Mouse (Mus musculus): ENCODE results near the gene Nhlh1. TPM values are rescaled to one million over a fixed set of nuclear protein-coding genes. Genes with fewer than 3 reads are reported as not detected.
A peak's percentile ranks its signal among the peaks of the same experiment; 100 is the strongest.

Nhlh1 gene
- not detected in 2 replicates for polyA plus RNA-seq (2015; fragmentation: Nextera tagmentation; extraction: Ambion mirVana)

- H3K27ac ChIP-seq (ENCODE audit: low read length) = no peak within 1 kb of the TSS
- H3K4me1 ChIP-seq (ENCODE audit: control insufficient read depth, insufficient read depth, low read length) = peaks cover 3% of the 10 kb centered on the region; the same call in 1 of the 2 replicates
- H3K4me3 ChIP-seq (ENCODE audit: low read length) = no peak within 1 kb of the TSS
- no peak within 1 kb of the TSS for H3K9ac ChIP-seq (ENCODE audit: low read length)
- H3K27me3 ChIP-seq (ENCODE audit: control insufficient read depth, insufficient read depth, low read length) = peaks cover 31% of the 10 kb centered on the region
- no peak within 1 kb of the TSS for H3K4me2 ChIP-seq (ENCODE audit: low read depth, low read length)
- H3K9me3 ChIP-seq (replicated peaks; ENCODE audit: control insufficient read depth, low read length) = no peaks in the 10 kb centered on the region
- no peaks in the 10 kb centered on the region for H3K36me3 ChIP-seq (ENCODE audit: control insufficient read depth, insufficient read depth)
- ATAC-seq (replicated peaks; ENCODE audit: extremely low read depth, insufficient read depth, low FRiP score) = no peak
- 54% methylated on average over 2 of the region's 2 CpGs for WGBS
Observed at GRCm38 (mm10) chr1:172057491-172057921, at the start of gene Nhlh1. Gene Nhlh1 (minus strand): TSS chr1:172057573.

GRCm38 (mm10) chr1:172105101-172105500, 47.7 kb upstream of the Nhlh1 start:
- Histone ChIP-seq H3K27me3 (ENCODE audit: control insufficient read depth, insufficient read depth, low read length) (no peaks in the 10 kb centered on the region), H3K9ac (ENCODE audit: low read length) (no peak overlapping the region), H3K36me3 (ENCODE audit: control insufficient read depth, insufficient read depth) (peaks cover 72% of the 10 kb centered on the region), H3K4me2 (ENCODE audit: low read depth, low read length) (no peak overlapping the region), H3K27ac (ENCODE audit: low read length) (no peak overlapping the region), H3K4me1 (ENCODE audit: control insufficient read depth, insufficient read depth, low read length) (0 out of 2 replicates have a peak, but pooled peaks cover 3% of the 10 kb centered on the region), H3K9me3 (replicated peaks; ENCODE audit: control insufficient read depth, low read length) (no peaks in the 10 kb centered on the region), H3K4me3 (ENCODE audit: low read length) (no peak overlapping the region)
- no peak for ATAC-seq (replicated peaks; ENCODE audit: extremely low read depth, insufficient read depth, low FRiP score)
- 81% methylated on average over 11 of the region's 11 CpGs for WGBS

- Histone ChIP-seq H3K4me2 (ENCODE audit: low read depth, low read length) (no peak overlapping the region), H3K27ac (ENCODE audit: low read length) (no peak overlapping the region), H3K36me3 (ENCODE audit: control insufficient read depth, insufficient read depth) (peaks cover 69% of the 10 kb centered on the region), H3K9me3 (replicated peaks; ENCODE audit: control insufficient read depth, low read length) (no peaks in the 10 kb centered on the region), H3K9ac (ENCODE audit: low read length) (no peak overlapping the region), H3K27me3 (ENCODE audit: control insufficient read depth, insufficient read depth, low read length) (no peaks in the 10 kb centered on the region), H3K4me3 (ENCODE audit: low read length) (no peak overlapping the region), H3K4me1 (ENCODE audit: control insufficient read depth, insufficient read depth, low read length) (0 out of 2 replicates have a peak, but pooled peaks cover 3% of the 10 kb centered on the region)
- no peak for ATAC-seq (replicated peaks; ENCODE audit: extremely low read depth, insufficient read depth, low FRiP score)
- 80% methylated on average over 4 of the region's 4 CpGs for WGBS
Observed at GRCm38 (mm10) chr1:172103619-172104018, 46.2 kb upstream of the Nhlh1 start.

- Histone ChIP-seq H3K9ac (ENCODE audit: low read length) (no peak overlapping the region), H3K4me3 (ENCODE audit: low read length) (no peak overlapping the region), H3K4me2 (ENCODE audit: low read depth, low read length) (no peak overlapping the region), H3K27me3 (ENCODE audit: control insufficient read depth, insufficient read depth, low read length) (no peaks in the 10 kb centered on the region), H3K36me3 (ENCODE audit: control insufficient read depth, insufficient read depth) (peaks cover 56% of the 10 kb centered on the region), H3K9me3 (replicated peaks; ENCODE audit: control insufficient read depth, low read length) (no peaks in the 10 kb centered on the region), H3K27ac (ENCODE audit: low read length) (no peak overlapping the region), H3K4me1 (ENCODE audit: control insufficient read depth, insufficient read depth, low read length) (peaks cover 5% of the 10 kb centered on the region)
- no peak for ATAC-seq (replicated peaks; ENCODE audit: extremely low read depth, insufficient read depth, low FRiP score)
- WGBS = 81% methylated on average over 6 of the region's 6 CpGs
Observed at GRCm38 (mm10) chr1:172099325-172100033, 42.1 kb upstream of the Nhlh1 start.

GRCm38 (mm10) chr1:172095202-172095601, 37.8 kb upstream of the Nhlh1 start:
- H3K9ac ChIP-seq (ENCODE audit: low read length) = no peak overlapping the region
- peak; percentile 41; the same call in 1 of the 2 replicates for ATAC-seq (replicated peaks; ENCODE audit: extremely low read depth, insufficient read depth, low FRiP score)

GRCm38 (mm10) chr1:172094295-172094694, 36.9 kb upstream of the Nhlh1 start:
- H3K27me3 ChIP-seq (ENCODE audit: control insufficient read depth, insufficient read depth, low read length) = no peaks in the 10 kb centered on the region
- H3K4me1 ChIP-seq (ENCODE audit: control insufficient read depth, insufficient read depth, low read length) = peaks cover 15% of the 10 kb centered on the region
- no peak overlapping the region for H3K4me2 ChIP-seq (ENCODE audit: low read depth, low read length)
- H3K36me3 ChIP-seq (ENCODE audit: control insufficient read depth, insufficient read depth) = peaks cover 56% of the 10 kb centered on the region
- ATAC-seq (replicated peaks; ENCODE audit: extremely low read depth, insufficient read depth, low FRiP score) = peak; percentile 85
- H3K9me3 ChIP-seq (replicated peaks; ENCODE audit: control insufficient read depth, low read length) = no peaks in the 10 kb centered on the region
- H3K27ac ChIP-seq (ENCODE audit: low read length) = peak overlapping the region; percentile 68
- H3K4me3 ChIP-seq (ENCODE audit: low read length) = no peak overlapping the region
- H3K9ac ChIP-seq (ENCODE audit: low read length) = no peak overlapping the region

More at GRCm38 (mm10) chr1:172095202-172095601, 37.8 kb upstream of the Nhlh1 start:
- Histone ChIP-seq H3K27ac (ENCODE audit: low read length) (peak overlapping the region; percentile 68; the same call in 1 of the 2 replicates), H3K4me1 (ENCODE audit: control insufficient read depth, insufficient read depth, low read length) (peaks cover 15% of the 10 kb centered on the region), H3K27me3 (ENCODE audit: control insufficient read depth, insufficient read depth, low read length) (no peaks in the 10 kb centered on the region), H3K4me3 (ENCODE audit: low read length) (no peak overlapping the region), H3K36me3 (ENCODE audit: control insufficient read depth, insufficient read depth) (peaks cover 52% of the 10 kb centered on the region), H3K9me3 (replicated peaks; ENCODE audit: control insufficient read depth, low read length) (no peaks in the 10 kb centered on the region), H3K4me2 (ENCODE audit: low read depth, low read length) (no peak overlapping the region)
- 36% methylated on average over 6 of the region's 6 CpGs for WGBS

GRCm38 (mm10) chr1:172093522-172093921, 36.1 kb upstream of the Nhlh1 start:
- Histone ChIP-seq H3K4me3 (ENCODE audit: low read length) (no peak overlapping the region), H3K4me2 (ENCODE audit: low read depth, low read length) (no peak overlapping the region), H3K9ac (ENCODE audit: low read length) (no peak overlapping the region), H3K27ac (ENCODE audit: low read length) (peak overlapping the region; percentile 68), H3K4me1 (ENCODE audit: control insufficient read depth, insufficient read depth, low read length) (peaks cover 15% of the 10 kb centered on the region), H3K9me3 (replicated peaks; ENCODE audit: control insufficient read depth, low read length) (no peaks in the 10 kb centered on the region), H3K36me3 (ENCODE audit: control insufficient read depth, insufficient read depth) (peaks cover 59% of the 10 kb centered on the region), H3K27me3 (ENCODE audit: control insufficient read depth, insufficient read depth, low read length) (no peaks in the 10 kb centered on the region)
- no peak for ATAC-seq (replicated peaks; ENCODE audit: extremely low read depth, insufficient read depth, low FRiP score)
- whole genome bisulfite sequencing = 60% methylated on average over 3 of the region's 3 CpGs

- Histone ChIP-seq H3K9me3 (replicated peaks; ENCODE audit: control insufficient read depth, low read length) (no peaks in the 10 kb centered on the region), H3K4me1 (ENCODE audit: control insufficient read depth, insufficient read depth, low read length) (peaks cover 19% of the 10 kb centered on the region), H3K27ac (ENCODE audit: low read length) (peak overlapping the region; percentile 84), H3K27me3 (ENCODE audit: control insufficient read depth, insufficient read depth, low read length) (no peaks in the 10 kb centered on the region), H3K36me3 (ENCODE audit: control insufficient read depth, insufficient read depth) (peaks cover 14% of the 10 kb centered on the region), H3K9ac (ENCODE audit: low read length) (peak overlapping the region; percentile 80), H3K4me2 (ENCODE audit: low read depth, low read length) (peak overlapping the region; percentile 89), H3K4me3 (ENCODE audit: low read length) (peak overlapping the region; percentile 70)
- under 1% methylated on average over 24 of the region's 24 CpGs for WGBS
- ATAC-seq (replicated peaks; ENCODE audit: extremely low read depth, insufficient read depth, low FRiP score) = peak; percentile 65
Observed at GRCm38 (mm10) chr1:172082899-172083445, 25.6 kb upstream of the Nhlh1 start.

Data from heart, embryonic 16.5 days (tissue).